Mouse (Mus musculus): Measurements from ENCODE around the gene Cdca4.
"Not testable (repeated sequence)": the region's sequence is repeated elsewhere in the genome, so short reads cannot be mapped to it uniquely, and the experiment has no call there.

Gene Cdca4

GRCm38 (mm10) chr12:112857021-112857925 is 28.1 kb upstream of the Cdca4 start:
- peak; percentile 84 for DNase-seq

- no peak for DNase-seq
These were observed 27.1 kb upstream of the Cdca4 start for GRCm38 (mm10) chr12:112856338-112856737.

GRCm38 (mm10) chr12:112854610-112855333 is 25.5 kb upstream of the Cdca4 start:
- DNase-seq: peak; percentile 89

- peak; percentile 84 for DNase-seq
These were observed 24.0 kb upstream of the Cdca4 start for GRCm38 (mm10) chr12:112853050-112853729.

- DNase-seq: no peak
These were observed 21.9 kb upstream of the Cdca4 start for GRCm38 (mm10) chr12:112851116-112851515.

- peak; percentile 81 for DNase-seq
These were observed 21.1 kb upstream of the Cdca4 start for GRCm38 (mm10) chr12:112850344-112850743.

GRCm38 (mm10) chr12:112849235-112850022 is 20.2 kb upstream of the Cdca4 start:
- DNase-seq: peak; percentile 88

GRCm38 (mm10) chr12:112847880-112848279 is 18.7 kb upstream of the Cdca4 start:
- no peak for DNase-seq

GRCm38 (mm10) chr12:112843803-112844202 is 14.6 kb upstream of the Cdca4 start:
- peak; percentile 97 for DNase-seq

GRCm38 (mm10) chr12:112842128-112842527 is 12.9 kb upstream of the Cdca4 start:
- not testable (repeated sequence) for DNase-seq

GRCm38 (mm10) chr12:112841338-112841892 is 12.2 kb upstream of the Cdca4 start:
- not testable (repeated sequence) for DNase-seq

- peak; percentile 92 for DNase-seq
These were observed 11.2 kb upstream of the Cdca4 start for GRCm38 (mm10) chr12:112840209-112841086.

GRCm38 (mm10) chr12:112835046-112835445 is 5.8 kb upstream of the Cdca4 start:
- no peak for DNase-seq

- peak; percentile 88 for DNase-seq
These were observed 4.3 kb upstream of the Cdca4 start for GRCm38 (mm10) chr12:112833527-112833926.

- no peak for DNase-seq
These were observed 3.2 kb upstream of the Cdca4 start for GRCm38 (mm10) chr12:112832411-112832810.

GRCm38 (mm10) chr12:112830570-112830969 is 1.3 kb upstream of the Cdca4 start:
- DNase-seq: peak; percentile 87

- no peak for DNase-seq
These were observed 918 bp upstream of the Cdca4 start for GRCm38 (mm10) chr12:112830141-112830540.

- no peak for DNase-seq
These were observed 551 bp downstream of the Cdca4 start for GRCm38 (mm10) chr12:112828501-112829243.

GRCm38 (mm10) chr12:112825901-112826300 is 3.3 kb downstream of the Cdca4 start:
- no peak for DNase-seq

GRCm38 (mm10) chr12:112823221-112823620 is 6.0 kb downstream of the Cdca4 start:
- peak; percentile 94 for DNase-seq
